10 mouse cellular contexts compared by ENCODE assay signal in the genomic region with DNA sequence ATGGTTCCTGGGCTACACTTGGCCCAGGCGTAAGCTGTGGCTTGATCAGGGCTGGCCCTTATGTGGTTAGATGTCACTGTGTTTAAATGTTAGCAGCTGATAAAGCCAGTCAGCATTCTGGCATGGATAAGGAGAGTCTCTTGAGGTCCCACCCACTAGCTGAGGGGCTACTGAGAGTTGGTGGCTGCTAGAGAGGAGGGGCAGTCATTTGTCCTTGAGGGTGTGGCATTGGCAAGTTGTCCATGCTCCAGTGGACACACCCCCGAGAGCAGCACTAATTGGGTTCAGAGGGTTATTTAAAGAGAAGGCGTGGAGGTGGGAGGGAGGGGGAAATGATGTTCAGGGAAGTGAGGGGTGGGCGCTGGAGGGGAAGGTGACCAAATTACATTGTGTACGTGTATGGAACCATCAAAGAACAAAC. TPM values are rescaled to one million over a fixed set of nuclear protein-coding genes. Genes with fewer than 3 reads are reported as not detected.
A peak's percentile ranks its signal among the peaks of the same experiment; 100 is the strongest.
DNase-seq lines count a peak whose midpoint lies in the region; ATAC-seq and TF ChIP-seq lines count a peak whose summit lies in the region.
"Had no signal": no experiment of that assay in that cellular context is flagged by ENCODE, and none has a peak within 500 bp of the region (broad histone marks: within the 10 kb centered on the region; RNA-seq: fewer than 3 reads in every experiment).

No protein-coding gene starts in this region.

- no peak overlapping the region for H3K9ac ChIP-seq in heart, embryonic 12.5 days
- peak overlapping the region; percentile 72 for H3K9ac ChIP-seq in liver, embryonic 12.5 days
- H3K9ac ChIP-seq: neural tube, embryonic 13.5 days had no signal

- 40% methylated on average over 5 of the region's 5 CpGs for WGBS in heart, embryonic 12.5 days
- 15% methylated on average over 5 of the region's 5 CpGs for WGBS in liver, embryonic 12.5 days (ENCODE audit: insufficient replicate concordance)

- no peak for DNase-seq in heart, postnatal 36 days
- no peak for DNase-seq in testis, postnatal 14 days (ENCODE audit: low spot score)
- DNase-seq in testis, postnatal 10 days (ENCODE audit: low spot score): peak; percentile 43
- DNase-seq in adipocyte (ENCODE audit: low spot score) (no peak), MN1 (ENCODE audit: low spot score) (no peak)

- TF ChIP-seq POLR2A in testis, adult 2 months (IDR thresholded peaks at IDR 0.05; ENCODE audit: control insufficient read depth, low read depth, low read length): no peak

- peaks cover 87% of the 10 kb centered on the region for H3K4me1 ChIP-seq in heart, embryonic 12.5 days (replicated peaks)
- H3K4me1 ChIP-seq in testis, adult 2 months (ENCODE audit: control insufficient read depth, insufficient read depth, low read length): peaks cover 9% of the 10 kb centered on the region
- H3K4me1 ChIP-seq in liver, embryonic 12.5 days: peaks cover 100% of the 10 kb centered on the region

- no peak for TF ChIP-seq CTCF in testis, adult 2 months (IDR thresholded peaks at IDR 0.05; ENCODE audit: control insufficient read depth, insufficient read depth, insufficient replicate concordance, low read depth, low read length)

- peak overlapping the region; percentile 52; the same call in 1 of the 2 replicates for H3K27ac ChIP-seq in heart, embryonic 12.5 days (ENCODE audit: poor library complexity, severe bottlenecking)
- no peak overlapping the region for H3K27ac ChIP-seq in testis, adult 2 months (ENCODE audit: control insufficient read depth, insufficient read depth, low read depth, low read length)
- H3K27ac ChIP-seq in liver, embryonic 12.5 days: peak overlapping the region; percentile 97
- H3K27ac ChIP-seq: neural tube, embryonic 13.5 days had no signal

- H3K36me3 ChIP-seq in heart, embryonic 12.5 days: no peaks in the 10 kb centered on the region
- H3K36me3 ChIP-seq in testis, adult 2 months (ENCODE audit: control insufficient read depth, insufficient read depth, low read length): no peaks in the 10 kb centered on the region
- H3K36me3 ChIP-seq in liver, embryonic 12.5 days: peaks cover 18% of the 10 kb centered on the region
- H3K36me3 ChIP-seq: neural tube, embryonic 13.5 days had no signal

- no peak overlapping the region for H3K4me3 ChIP-seq in heart, embryonic 12.5 days
- H3K4me3 ChIP-seq in testis, adult 2 months (ENCODE audit: control insufficient read depth, low read depth, low read length): peak overlapping the region; percentile 30
- H3K4me3 ChIP-seq in liver, embryonic 12.5 days: peak overlapping the region; percentile 31
- H3K4me3 ChIP-seq: neural tube, embryonic 13.5 days had no signal

- intact Hi-C loops in heart, postnatal 36 days (cut with DNase I): no loop called here

- peak; percentile 83 for ATAC-seq in heart, embryonic 12.5 days (ENCODE audit: insufficient number of reproducible peaks, low FRiP score)
- ATAC-seq in liver, embryonic 12.5 days: peak; percentile 92
- ATAC-seq: hindbrain, embryonic 16.5 days had no signal

- 0 out of 2 replicates have a peak overlapping the region, but pooled peaks have one; percentile 16 for H3K4me2 ChIP-seq in heart, embryonic 12.5 days
- H3K4me2 ChIP-seq in liver, embryonic 12.5 days: peak overlapping the region; percentile 98
- H3K4me2 ChIP-seq: neural tube, embryonic 13.5 days had no signal

- no peaks in the 10 kb centered on the region for H3K9me3 ChIP-seq in heart, embryonic 12.5 days (replicated peaks)
- H3K9me3 ChIP-seq in liver, embryonic 12.5 days (replicated peaks): peaks cover 1% of the 10 kb centered on the region; the same call in 1 of the 2 replicates
- H3K9me3 ChIP-seq: neural tube, embryonic 13.5 days had no signal

- no peaks in the 10 kb centered on the region for H3K27me3 ChIP-seq in heart, embryonic 12.5 days (replicated peaks)
- H3K27me3 ChIP-seq in testis, adult 2 months (ENCODE audit: control insufficient read depth, insufficient read depth, low read length): no peaks in the 10 kb centered on the region
- H3K27me3 ChIP-seq in liver, embryonic 12.5 days (replicated peaks): no peaks in the 10 kb centered on the region
- H3K27me3 ChIP-seq: neural tube, embryonic 13.5 days had no signal

RNA-seq across cellular contexts. Expression of gene Galnt10, which starts 9.7 kb away (rescaled TPM):
- 15.9 and 16.5 TPM in 2 replicates for polyA plus RNA-seq in heart, embryonic 12.5 days (2016; fragmentation: Nextera tagmentation; extraction: Ambion mirVana)
- total RNA-seq in heart, postnatal 36 days (2021): 1 to 10 TPM; 6.7 to 9.2 TPM
- polyA plus RNA-seq in testis, adult 2 months (2012; rRNA removed): 21.2 and 25.9 TPM in 2 replicates
- polyA plus RNA-seq in liver, embryonic 12.5 days (2016; fragmentation: Nextera tagmentation; extraction: Ambion mirVana): 34.2 and 36.3 TPM in 2 replicates
